Mouse (Mus musculus): Measurements from ENCODE around the gene Tor2a.

DNA sequence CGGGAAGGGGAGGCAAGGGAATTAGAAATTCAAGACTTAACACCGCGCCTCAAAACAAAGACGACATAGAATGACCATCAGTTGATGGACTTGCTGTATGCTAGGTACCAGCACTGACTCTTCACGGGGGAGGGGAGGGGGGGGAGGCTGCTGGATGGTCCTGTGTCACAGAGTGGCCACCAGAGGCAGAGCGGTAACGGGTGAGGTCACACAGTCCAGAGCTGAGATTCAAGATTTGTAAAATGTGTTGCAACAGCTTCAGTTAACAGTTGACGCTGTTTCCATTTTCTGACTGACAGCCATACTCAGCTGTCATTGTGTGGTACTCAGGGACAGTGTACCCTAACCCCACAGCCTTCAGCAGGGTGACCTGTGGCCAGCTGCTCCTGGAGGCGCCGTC is 4.9 kb upstream of the Tor2a start:
- TF ChIP-seq POLR2A (IDR thresholded peaks at IDR 0.05; ENCODE audit: control insufficient read depth, extremely low read depth, insufficient read depth, low read length, poor library complexity) (no peak), CTCF (IDR thresholded peaks at IDR 0.05; ENCODE audit: borderline replicate concordance, control insufficient read depth, extremely low read depth, insufficient read depth, low read length, poor library complexity) (no peak)

All from thymus, adult 2 months (tissue).